Mouse (Mus musculus) macrophage (primary cell): Measurements from ENCODE around the gene Gpatch2. TPM values are rescaled to one million over a fixed set of nuclear protein-coding genes. Genes with fewer than 3 reads are reported as not detected.

Experiments used
- H3K27ac ChIP-seq: fragments of 350-480 bp; formaldehyde crosslinking; 2 replicates; pipeline ENCODE4 v1.9.0; 2021
- H3K36me3 ChIP-seq: fragments of 350-480 bp; formaldehyde crosslinking; 2 replicates; pipeline ENCODE4 v1.9.0; 2021; ENCODE audit errors: inconsistent target
- H3K4me3 ChIP-seq: fragments of 350-480 bp; formaldehyde crosslinking; 2 replicates; pipeline ENCODE4 v1.9.0; 2021; ENCODE audit errors: inconsistent target
- H3K79me2 ChIP-seq: fragments of 350-480 bp; formaldehyde crosslinking; 2 replicates; pipeline ENCODE4 v1.9.0; 2021; ENCODE audit errors: inconsistent target
- WGBS: methylation state at CpG from one replicate; pipeline ENCODE4 v1.1.7; 2026; ENCODE audit warnings: inconsistent platforms; ENCODE audit not compliant: missing documents; 5-methylcytosine and 5-hydroxymethylcytosine counted together
- polyA plus RNA-seq: library from polyadenylated mRNA; stranded (reverse); fragments of 250-400 nt; gene quantifications from 3 replicates; pipeline ENCODE4 v1.2.4, GENCODE M21; 2018; ENCODE audit warnings: inconsistent platforms

The Gpatch2 gene
- polyA plus RNA-seq, 1 experiment from 2014 or later, result 11.1 TPM

DNA sequence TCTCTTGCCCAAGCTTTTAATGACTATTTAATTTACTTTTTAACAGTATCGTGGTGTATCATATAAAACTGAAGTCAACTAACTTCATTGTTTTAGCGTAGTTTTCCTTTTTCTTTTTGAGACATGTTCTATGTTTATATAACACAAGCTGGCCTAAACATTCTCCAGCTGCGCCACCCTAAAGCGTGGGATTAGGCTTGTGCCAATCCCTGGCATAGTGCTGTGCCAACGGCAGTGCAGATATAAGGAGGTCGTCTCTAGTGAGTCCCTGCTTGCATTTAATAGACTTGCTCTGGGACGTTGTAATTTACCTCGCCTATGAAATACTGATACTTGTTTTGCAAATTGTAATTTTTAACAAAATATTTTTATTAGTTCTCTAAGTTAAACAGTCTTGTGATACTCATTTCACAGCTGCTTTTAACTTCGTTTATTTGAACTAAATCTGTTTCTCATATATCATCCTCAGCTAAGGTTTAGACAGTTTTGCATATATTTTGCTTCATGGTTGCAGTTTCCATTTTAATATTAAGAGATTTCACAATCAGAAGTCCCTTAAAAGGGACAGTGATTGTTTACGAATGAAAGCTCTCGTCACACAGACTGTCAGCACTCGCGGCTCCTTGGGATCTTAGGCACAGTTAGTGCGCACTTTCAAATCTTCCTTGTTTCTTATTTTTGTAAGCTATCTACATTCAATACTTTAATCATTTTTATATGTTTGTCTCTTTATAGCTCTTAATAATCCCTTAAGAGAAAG, 17.1 kb downstream of the Gpatch2 start:
- peaks cover 43% of the 10 kb centered on the region for H3K79me2 ChIP-seq
- H3K27ac ChIP-seq, result no peak overlapping the region
- WGBS, result 95% methylated on average over 14 of the region's 14 CpGs
- H3K36me3 ChIP-seq, result peaks cover 26% of the 10 kb centered on the region; the same call in 1 of the 2 replicates
- no peak overlapping the region for H3K4me3 ChIP-seq

DNA sequence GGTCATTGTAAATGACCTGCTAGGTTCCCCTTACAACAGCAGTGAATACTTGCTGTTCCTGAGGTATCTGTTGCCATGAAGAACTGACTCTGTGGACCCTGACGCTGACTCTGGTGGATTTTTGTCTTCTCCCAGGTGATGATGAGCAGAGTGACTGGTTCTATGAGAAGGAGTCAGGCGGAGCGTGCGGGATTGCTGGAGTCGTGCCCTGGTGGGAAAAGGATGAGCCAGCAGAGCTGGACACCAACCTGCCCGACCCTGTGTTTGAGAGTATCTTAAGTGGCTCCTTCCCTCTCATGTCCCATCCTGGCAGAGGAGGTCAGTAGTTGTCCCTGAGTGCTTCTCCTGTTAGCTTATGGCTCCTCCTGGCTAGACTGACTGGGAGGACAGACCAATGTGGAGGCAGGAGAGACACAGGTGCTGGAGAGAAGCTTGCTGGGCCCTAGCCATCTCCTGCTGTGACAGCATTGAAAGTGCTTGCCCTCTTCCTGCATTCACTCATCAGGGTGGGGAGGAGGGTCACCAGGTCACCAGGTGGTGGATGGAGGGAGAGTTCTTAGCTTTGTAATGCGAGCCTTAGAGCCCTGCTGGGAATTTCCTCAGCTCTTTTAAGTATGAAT, 17.8 kb downstream of the Gpatch2 start:
- 97% methylated on average over 7 of the region's 7 CpGs for WGBS
- no peak overlapping the region for H3K27ac ChIP-seq
- peaks cover 36% of the 10 kb centered on the region for H3K79me2 ChIP-seq
- H3K36me3 ChIP-seq, result peaks cover 26% of the 10 kb centered on the region; the same call in 1 of the 2 replicates
- H3K4me3 ChIP-seq, result no peak overlapping the region

DNA sequence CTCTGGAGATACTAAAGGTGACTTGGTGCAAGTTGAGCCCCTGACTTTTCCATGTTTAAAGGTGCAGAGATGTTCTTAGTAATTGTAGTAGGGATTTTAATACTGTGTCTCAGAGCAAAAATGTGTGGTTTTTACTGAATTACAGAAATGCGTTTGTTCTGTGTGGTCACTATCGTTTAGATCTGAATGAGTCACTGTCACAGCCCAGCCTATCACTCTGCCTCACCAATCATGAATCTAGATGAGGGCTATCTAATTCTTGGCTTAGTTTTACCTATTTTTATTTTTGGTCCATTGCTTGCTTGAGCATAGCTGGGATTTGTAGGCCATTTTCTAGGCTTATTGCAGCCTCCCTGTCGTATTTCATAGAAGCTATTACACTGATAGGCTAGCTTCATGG, 19.9 kb downstream of the Gpatch2 start:
- Histone ChIP-seq H3K36me3 (peaks cover 26% of the 10 kb centered on the region; the same call in 1 of the 2 replicates), H3K79me2 (peaks cover 15% of the 10 kb centered on the region; the same call in 1 of the 2 replicates), H3K27ac (no peak overlapping the region), H3K4me3 (no peak overlapping the region)
- WGBS, result 86% methylated on average over 3 of the region's 3 CpGs

DNA sequence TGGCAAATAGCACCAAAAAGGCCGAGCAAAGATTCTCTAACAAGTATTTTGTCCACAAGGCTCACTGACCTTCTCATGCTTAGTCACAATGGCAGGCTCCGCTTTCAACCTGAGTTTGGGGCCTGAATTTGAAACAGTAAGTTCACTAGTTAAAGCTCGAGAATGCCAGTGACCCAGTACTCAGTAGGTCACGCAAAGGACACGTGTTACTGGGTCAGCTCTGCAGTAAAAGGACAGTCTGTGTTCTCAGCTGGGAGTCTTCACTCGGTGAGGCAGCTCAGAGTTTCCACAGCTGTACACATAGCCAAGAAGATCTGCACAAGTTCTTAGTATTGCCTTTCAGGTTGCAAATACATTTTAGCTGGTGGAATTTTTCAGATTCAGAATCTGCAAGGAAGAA, 21.0 kb downstream of the Gpatch2 start:
- H3K4me3 ChIP-seq, result no peak overlapping the region
- 98% methylated on average over 6 of the region's 6 CpGs for WGBS
- H3K27ac ChIP-seq, result no peak overlapping the region

DNA sequence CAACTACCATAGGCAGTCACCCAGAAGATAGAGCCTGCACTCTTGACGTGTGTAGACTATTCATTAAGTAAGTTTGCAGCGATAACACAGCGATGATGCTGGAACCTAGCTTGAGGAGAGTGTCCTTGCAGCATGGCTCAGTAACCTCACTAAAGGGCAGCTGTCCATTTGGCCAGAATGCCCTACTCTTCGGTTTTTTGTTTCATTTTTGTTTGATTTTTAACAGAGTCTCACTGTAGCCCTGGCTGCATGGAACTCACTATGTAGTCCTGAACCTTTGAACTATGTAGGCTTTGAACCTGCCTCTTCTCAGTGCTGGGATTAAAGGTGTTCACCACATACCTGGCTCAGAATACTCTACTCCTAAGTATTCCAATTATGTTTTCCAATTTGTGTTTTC, 22.8 kb downstream of the Gpatch2 start:
- 93% methylated on average over 4 of the region's 4 CpGs for whole genome bisulfite sequencing
- Histone ChIP-seq H3K4me3 (no peak overlapping the region), H3K36me3 (peaks cover 17% of the 10 kb centered on the region; the same call in 1 of the 2 replicates), H3K79me2 (no peaks in the 10 kb centered on the region), H3K27ac (no peak overlapping the region)

More for the DNA sequence above, 21.0 kb downstream of the Gpatch2 start:
- H3K36me3 ChIP-seq, result peaks cover 26% of the 10 kb centered on the region; the same call in 1 of the 2 replicates
- H3K79me2 ChIP-seq, result peaks cover 4% of the 10 kb centered on the region; the same call in 1 of the 2 replicates

DNA sequence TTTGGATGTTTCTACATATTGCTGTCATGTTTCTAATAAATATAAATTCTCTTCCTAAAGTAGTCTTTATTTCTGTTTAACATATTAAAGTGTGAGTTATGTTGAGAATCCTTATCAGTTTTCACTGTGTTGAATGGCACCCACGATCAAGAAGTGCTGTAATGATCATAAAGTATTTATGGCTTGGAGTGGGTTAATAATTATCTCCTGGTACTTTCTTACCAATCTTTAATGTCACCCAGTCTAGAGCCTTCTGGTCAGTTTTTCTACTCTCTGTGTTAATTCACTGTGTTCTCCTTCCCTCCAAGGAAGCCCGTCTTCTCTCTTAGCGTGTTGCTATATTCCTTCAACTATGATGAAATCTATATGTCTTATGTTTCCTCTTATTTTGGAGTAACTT, 25.0 kb downstream of the Gpatch2 start:
- 91% methylated on average over 3 of the region's 3 CpGs for WGBS
- Histone ChIP-seq H3K4me3 (no peak overlapping the region), H3K36me3 (no peaks in the 10 kb centered on the region), H3K79me2 (no peaks in the 10 kb centered on the region), H3K27ac (no peak overlapping the region)

DNA sequence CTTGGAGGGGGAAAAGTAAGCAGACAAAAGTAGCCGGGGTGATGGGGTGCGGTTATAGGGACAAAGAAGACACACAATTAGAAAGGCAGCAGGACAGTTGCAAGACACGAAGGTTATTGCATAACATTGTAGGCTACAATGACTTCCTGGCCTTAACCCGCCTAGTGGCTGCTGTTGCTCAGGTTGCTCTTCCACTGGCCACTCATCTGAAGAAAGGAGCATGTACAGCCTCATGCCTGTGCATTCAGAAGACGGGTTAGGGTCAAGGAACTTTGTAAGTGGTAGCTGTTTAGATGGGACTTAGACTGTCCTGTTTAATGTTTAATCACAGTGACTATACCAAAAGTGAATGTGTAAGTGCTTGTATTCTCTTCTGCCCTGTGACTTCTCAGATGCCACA, 26.0 kb downstream of the Gpatch2 start:
- WGBS, result 62% methylated on average over 5 of the region's 5 CpGs
- H3K36me3 ChIP-seq, result no peaks in the 10 kb centered on the region

DNA sequence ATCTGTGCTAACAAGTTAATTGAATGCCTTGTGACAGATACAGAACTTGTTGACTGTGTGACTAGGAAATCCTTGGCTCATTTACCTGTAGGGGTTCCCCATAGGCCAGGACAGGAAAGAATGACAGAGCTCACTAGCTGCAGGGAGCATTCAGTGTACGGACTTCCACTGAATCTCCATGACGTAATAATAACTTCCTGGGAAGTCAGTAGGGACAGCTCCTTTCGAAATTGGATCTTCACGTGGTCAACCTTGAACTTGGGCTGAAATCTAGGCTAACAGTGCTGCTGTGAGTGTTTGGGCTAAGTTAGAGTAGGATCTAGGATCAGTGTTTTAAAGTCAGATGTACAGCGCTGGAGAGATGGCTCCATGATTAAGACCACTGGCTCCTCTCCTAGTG, 29.4 kb downstream of the Gpatch2 start:
- Histone ChIP-seq H3K79me2 (no peaks in the 10 kb centered on the region), H3K36me3 (no peaks in the 10 kb centered on the region), H3K27ac (no peak overlapping the region), H3K4me3 (no peak overlapping the region)
- 86% methylated on average over 5 of the region's 5 CpGs for WGBS

More for the DNA sequence above, 26.0 kb downstream of the Gpatch2 start:
- Histone ChIP-seq H3K4me3 (no peak overlapping the region), H3K79me2 (no peaks in the 10 kb centered on the region), H3K27ac (no peak overlapping the region)

DNA sequence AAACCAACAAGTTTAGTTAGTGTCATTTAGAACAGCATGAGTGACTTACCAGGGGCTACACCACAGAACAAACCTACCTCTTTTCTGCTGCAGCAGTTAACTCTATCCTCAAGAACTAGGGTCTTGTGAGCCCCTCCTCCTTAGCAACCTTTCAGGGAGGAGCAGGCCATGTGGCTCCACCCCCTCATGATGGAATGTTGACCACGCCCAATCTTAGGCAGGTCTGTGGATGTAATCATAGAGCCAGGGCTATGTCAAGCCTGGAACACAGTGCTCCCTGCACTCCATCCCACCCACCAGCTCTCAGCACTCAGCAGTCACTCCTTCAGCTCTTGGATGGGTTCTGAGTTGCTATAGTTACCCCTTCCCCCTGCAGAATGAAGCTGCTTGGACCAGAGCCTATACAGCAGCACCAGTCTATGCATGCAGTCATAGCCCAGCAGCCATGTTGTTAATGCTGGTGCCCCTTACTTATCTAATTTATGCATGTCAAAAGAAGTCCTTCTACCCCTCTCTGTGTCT, 35.5 kb downstream of the Gpatch2 start:
- Histone ChIP-seq H3K79me2 (no peaks in the 10 kb centered on the region), H3K4me3 (no peak overlapping the region), H3K27ac (no peak overlapping the region), H3K36me3 (no peaks in the 10 kb centered on the region)
- 100% methylated on average over 1 of the region's 1 CpGs for WGBS

DNA sequence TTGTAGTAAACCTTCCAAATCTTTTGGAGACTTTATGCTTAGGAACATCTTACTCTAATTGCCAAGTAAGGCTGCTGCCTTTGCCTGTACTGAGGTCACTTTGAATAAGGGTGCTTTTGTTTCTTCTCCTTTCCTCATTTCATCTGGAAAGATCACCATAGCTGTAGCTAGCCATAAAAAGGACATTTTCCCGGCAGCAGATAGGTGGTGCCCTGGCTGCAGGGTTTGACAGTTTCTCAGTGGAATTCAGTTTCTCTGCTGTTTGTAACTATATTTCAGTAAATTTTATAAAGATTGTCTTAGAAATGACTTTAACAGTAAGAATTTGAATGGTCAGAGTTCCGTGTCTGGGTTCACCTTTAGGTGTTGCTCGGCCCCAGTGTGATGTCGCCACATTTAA, 43.4 kb downstream of the Gpatch2 start:
- Histone ChIP-seq H3K27ac (no peak overlapping the region), H3K4me3 (no peak overlapping the region), H3K79me2 (no peaks in the 10 kb centered on the region), H3K36me3 (no peaks in the 10 kb centered on the region)
- 95% methylated on average over 4 of the region's 4 CpGs for WGBS

DNA sequence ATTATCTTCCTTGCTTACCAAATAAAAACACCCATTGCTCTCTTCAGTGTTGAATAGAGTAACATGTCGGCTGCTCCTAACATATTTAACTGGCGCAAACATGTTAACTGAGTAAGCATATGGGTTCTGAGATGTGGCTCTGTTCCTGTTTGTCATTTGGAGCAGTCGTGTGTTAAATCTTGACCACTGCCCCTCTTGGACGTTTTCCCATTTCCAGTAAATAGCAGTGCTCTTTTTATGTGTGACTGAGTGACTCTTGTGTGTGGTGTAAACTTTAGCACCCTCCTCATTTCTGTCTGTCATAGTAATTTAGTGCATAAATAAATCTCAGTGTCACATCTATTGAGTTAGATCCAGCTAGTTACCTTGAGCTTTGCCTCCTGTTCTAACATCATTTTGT, 52.3 kb downstream of the Gpatch2 start:
- WGBS, result 92% methylated on average over 4 of the region's 4 CpGs
- Histone ChIP-seq H3K36me3 (no peaks in the 10 kb centered on the region), H3K79me2 (no peaks in the 10 kb centered on the region), H3K27ac (no peak overlapping the region), H3K4me3 (no peak overlapping the region)

DNA sequence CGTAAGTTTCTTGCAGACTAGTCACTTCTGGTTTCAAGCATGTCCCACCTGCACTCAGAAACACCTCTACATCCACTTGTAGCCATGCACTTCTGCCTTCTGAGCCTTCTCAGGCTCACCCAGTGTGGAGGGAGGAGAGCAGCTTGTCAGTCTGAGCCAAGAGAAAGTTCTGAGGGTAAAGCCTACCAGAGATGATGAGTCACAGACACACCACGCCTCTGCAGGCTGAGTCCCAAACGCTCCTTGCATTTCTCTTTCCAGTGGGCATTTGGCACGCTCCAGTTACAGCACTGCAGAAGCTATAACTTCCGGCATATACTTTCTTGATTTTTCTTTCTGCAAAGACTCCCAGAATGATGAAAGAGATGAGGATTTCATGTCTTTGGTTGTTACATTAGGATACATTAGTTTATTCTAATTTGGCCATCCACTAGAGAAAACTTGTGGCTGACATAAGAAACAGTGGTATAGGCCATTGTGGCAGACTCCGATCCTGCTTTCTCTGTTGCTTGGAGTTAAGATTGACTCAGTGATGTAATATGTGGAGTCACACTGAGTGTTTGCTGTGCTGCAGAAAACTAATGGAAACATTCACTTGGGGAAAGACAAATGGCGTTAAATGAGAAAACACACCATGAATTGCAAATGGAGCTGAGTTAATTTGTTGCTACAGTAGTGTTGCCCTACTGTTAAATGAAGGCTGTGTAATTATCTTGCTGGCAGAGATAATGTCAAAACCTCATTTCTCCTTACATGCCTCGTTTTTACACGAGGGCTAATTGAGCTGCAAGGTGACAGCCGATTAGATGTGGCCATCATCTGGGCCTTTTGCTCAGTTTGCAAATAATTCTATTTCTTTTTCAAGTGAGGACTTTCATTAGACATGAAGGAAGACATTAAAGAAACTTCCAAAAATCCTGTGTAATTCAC, 55.3 kb downstream of the Gpatch2 start:
- no peak overlapping the region for H3K27ac ChIP-seq
- 93% methylated on average over 10 of the region's 10 CpGs for WGBS
- H3K4me3 ChIP-seq, result no peak overlapping the region
- H3K79me2 ChIP-seq, result no peaks in the 10 kb centered on the region
- H3K36me3 ChIP-seq, result no peaks in the 10 kb centered on the region

DNA sequence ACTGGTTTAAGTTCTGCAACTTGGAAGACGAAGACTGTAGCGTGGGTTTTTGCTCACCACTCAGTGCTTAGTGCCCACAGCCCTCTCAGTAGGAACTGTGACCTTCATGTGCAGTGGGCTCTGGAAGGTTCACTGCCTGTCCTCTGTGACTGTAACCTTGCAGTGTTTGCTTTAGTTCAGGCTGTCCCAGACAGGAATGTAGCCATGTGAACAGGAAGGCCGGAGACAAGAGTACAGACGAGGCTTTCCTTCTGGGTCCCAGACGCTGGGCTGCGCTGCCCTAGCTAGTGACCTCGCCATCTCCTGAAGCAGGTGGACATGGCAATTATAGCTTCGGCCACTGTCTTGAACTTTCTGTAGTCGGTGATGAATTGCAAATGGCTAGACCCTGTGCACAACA, 62.0 kb downstream of the Gpatch2 start:
- Histone ChIP-seq H3K27ac (no peak overlapping the region), H3K4me3 (no peak overlapping the region), H3K36me3 (no peaks in the 10 kb centered on the region), H3K79me2 (no peaks in the 10 kb centered on the region)
- WGBS, result 95% methylated on average over 9 of the region's 9 CpGs

DNA sequence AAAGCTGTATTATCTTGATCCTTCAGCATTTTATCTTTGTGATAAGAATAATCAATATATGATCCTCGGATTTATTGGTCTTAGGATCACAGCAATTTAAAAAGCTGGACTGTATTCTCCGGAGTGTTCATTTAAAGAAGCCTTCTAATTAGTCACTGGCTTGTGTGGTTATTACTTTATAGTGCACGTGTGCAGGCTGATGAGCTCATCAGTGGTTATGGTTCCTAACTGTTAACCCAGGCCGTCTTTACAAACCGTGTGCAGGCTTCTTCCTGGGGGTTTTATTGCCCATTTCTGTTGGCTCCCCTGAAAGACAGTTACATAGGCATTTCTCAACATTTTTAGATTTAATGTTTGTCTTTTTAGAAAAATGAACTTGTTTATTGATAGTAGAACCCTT, 63.2 kb downstream of the Gpatch2 start:
- Histone ChIP-seq H3K79me2 (no peaks in the 10 kb centered on the region), H3K36me3 (no peaks in the 10 kb centered on the region), H3K4me3 (no peak overlapping the region), H3K27ac (no peak overlapping the region)
- 79% methylated on average over 5 of the region's 5 CpGs for whole genome bisulfite sequencing
